Mouse (Mus musculus) kidney, postnatal 0 days (tissue): ENCODE results near the gene Gabarapl1. TPM values are rescaled to one million over a fixed set of nuclear protein-coding genes. Genes with fewer than 3 reads are reported as not detected.

Experiments used
- ATAC-seq: fragments of 200-750 bp; cut with Nextera tagmentation; replicated peaks from 2 replicates; pipeline ENCODE4 v1.8.0; 2017; ENCODE audit warnings: low read depth, moderate number of reproducible peaks, moderate TSS enrichment, moderate library complexity; ENCODE audit not compliant: low FRiP score
- DNase-seq: peaks from one replicate; pipeline ENCODE4 v3.0.0-alpha.2; 2016; ENCODE audit warnings: low spot score
- H3K27ac ChIP-seq: fragments of 300-500 bp; sonication (generic); 2 replicates; pipeline ENCODE4 v1.5.1; 2014; ENCODE audit warnings: mild to moderate bottlenecking
- H3K27me3 ChIP-seq: fragments of 300-500 bp; sonication (generic); 2 replicates; pipeline ENCODE4 v1.6.1; 2014; ENCODE audit warnings: low read length, mixed read lengths; ENCODE audit not compliant: insufficient read depth
- H3K36me3 ChIP-seq: fragments of 300-500 bp; sonication (generic); 2 replicates; pipeline ENCODE4 v1.6.1; 2014; ENCODE audit warnings: low read length, mixed read lengths; ENCODE audit not compliant: insufficient read depth
- H3K4me1 ChIP-seq: fragments of 300-500 bp; sonication (generic); replicated peaks from 2 replicates; pipeline ENCODE4 v1.6.1; 2014; ENCODE audit warnings: antibody characterized with exemption, low read length, mixed read lengths; ENCODE audit not compliant: insufficient read depth
- H3K4me2 ChIP-seq: fragments of 300-500 bp; sonication (generic); 2 replicates; pipeline ENCODE4 v1.6.1; 2014; ENCODE audit warnings: mild to moderate bottlenecking, low read length, moderate library complexity, mixed read lengths
- H3K4me3 ChIP-seq: fragments of 300-500 bp; sonication (generic); replicated peaks from 2 replicates; pipeline ENCODE4 v1.5.1; 2014; ENCODE audit warnings: low read depth, low read length
- H3K9ac ChIP-seq: fragments of 300-500 bp; sonication (generic); 2 replicates; pipeline ENCODE4 v1.6.1; 2014; ENCODE audit warnings: low read depth, low read length
- H3K9me3 ChIP-seq: fragments of 300-500 bp; sonication (generic); replicated peaks from 2 replicates; pipeline ENCODE4 v1.6.1; 2016; ENCODE audit warnings: low read length, inconsistent platforms, mixed read lengths
- CTCF ChIP-seq: IDR thresholded peaks from 2 replicates; pipeline ENCODE4 v1.5.1; 2016; ENCODE audit warnings: antibody characterized with exemption, low read depth, mild to moderate bottlenecking, moderate library complexity
- WGBS: fragments of 180-500 bp; shearing (Covaris S2); extraction: QIAGEN DNeasy Blood & Tissue Kit; methylation state at CpG from one replicate; pipeline ENCODE4 v1.1.7; 2014; 5-methylcytosine and 5-hydroxymethylcytosine counted together
- polyA plus RNA-seq: library from polyadenylated mRNA; unstranded; fragments of >200 nt; fragmentation: Nextera tagmentation; extraction: Ambion mirVana; gene quantifications from 2 replicates; pipeline ENCODE4 v1.2.1, GENCODE M21; 2015

Gabarapl1 gene
- polyA plus RNA-seq, 1 experiment from 2014 or later = 126 TPM

DNA sequence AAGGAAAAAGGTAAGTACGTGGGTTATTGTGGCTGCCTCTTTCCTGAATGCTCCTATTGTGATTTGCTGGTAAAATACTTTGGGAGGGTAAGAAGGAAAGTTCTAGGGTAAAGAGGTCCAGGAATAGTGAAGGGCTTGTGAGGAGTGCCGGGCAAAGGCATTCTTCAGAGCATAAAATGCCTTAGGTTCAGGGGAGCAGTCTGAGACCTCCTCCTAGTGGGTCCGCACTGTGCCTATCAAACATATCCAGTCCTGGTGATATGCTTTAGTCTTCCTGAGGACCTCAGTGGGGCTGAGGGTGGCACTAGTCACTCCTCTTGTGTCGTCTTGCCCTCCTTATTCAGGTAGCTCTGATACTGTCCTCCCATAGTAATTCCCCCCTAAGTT is 26.7 kb downstream of the Gabarapl1 start:
- WGBS = 55% methylated on average over 4 of the region's 4 CpGs
- no peak for ATAC-seq

DNA sequence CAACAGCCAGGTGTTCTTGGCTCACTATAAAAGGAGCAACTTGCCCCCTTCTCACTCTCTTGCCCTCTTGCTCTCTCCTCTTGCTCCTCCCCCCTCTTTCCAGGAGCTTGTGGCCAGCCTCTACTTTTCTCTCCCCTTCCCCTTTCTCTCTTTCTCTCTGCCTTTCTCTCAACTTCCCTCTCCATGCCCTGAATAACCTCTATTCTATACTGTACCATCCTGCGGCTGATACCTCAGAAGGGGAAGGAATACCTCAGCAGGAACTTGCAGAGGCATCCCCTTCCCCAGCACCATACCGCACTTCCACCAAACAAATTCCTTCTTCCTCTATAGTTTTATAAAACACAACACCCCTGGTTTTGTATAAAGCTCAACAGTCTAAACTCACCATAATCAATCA is 32.3 kb downstream of the Gabarapl1 start:
- Histone ChIP-seq H3K4me2 (no peak overlapping the region), H3K4me1 (no peaks in the 10 kb centered on the region), H3K36me3 (no peaks in the 10 kb centered on the region), H3K4me3 (no peak overlapping the region), H3K27me3 (no peaks in the 10 kb centered on the region), H3K27ac (no peak overlapping the region), H3K9me3 (no peaks in the 10 kb centered on the region), H3K9ac (no peak overlapping the region)
- WGBS = 80% methylated on average over 2 of the region's 2 CpGs
- ATAC-seq = no peak
- DNase-seq = no peak
- no peak for TF ChIP-seq CTCF

More for the DNA sequence above, 26.7 kb downstream of the Gabarapl1 start:
- no peaks in the 10 kb centered on the region for H3K36me3 ChIP-seq
- H3K27ac ChIP-seq = no peak overlapping the region
- no peaks in the 10 kb centered on the region for H3K27me3 ChIP-seq
- DNase-seq = no peak
- TF ChIP-seq CTCF = no peak
- H3K9me3 ChIP-seq = no peaks in the 10 kb centered on the region
- H3K4me1 ChIP-seq = no peaks in the 10 kb centered on the region
- H3K4me2 ChIP-seq = no peak overlapping the region
- no peak overlapping the region for H3K4me3 ChIP-seq
- H3K9ac ChIP-seq = no peak overlapping the region

DNA sequence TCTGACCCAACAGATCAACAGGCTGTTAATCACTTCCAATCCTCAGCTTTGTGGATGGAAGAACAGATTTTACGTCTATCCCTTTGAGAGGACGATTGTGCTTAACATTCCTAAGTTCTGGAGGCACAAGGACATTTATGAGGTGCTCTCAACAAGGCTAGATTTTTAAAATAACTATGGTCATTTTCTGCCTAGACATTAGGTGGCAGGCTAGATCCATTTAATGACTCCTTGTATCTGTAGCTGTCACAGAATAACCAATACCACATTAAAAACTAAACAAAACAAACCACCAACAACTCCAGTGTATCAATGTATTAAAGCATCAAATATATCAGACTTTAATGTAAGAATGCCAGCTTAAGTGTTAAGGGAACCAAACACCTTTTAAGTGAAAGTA is 42.4 kb downstream of the Gabarapl1 start:
- Histone ChIP-seq H3K4me2 (no peak overlapping the region), H3K9me3 (no peaks in the 10 kb centered on the region), H3K27ac (no peak overlapping the region), H3K9ac (no peak overlapping the region), H3K4me3 (no peak overlapping the region), H3K4me1 (no peaks in the 10 kb centered on the region), H3K36me3 (no peaks in the 10 kb centered on the region), H3K27me3 (no peaks in the 10 kb centered on the region)
- WGBS = 34% methylated on average over 2 of the region's 2 CpGs
- DNase-seq (peak; percentile 50), ATAC-seq (no peak)
- TF ChIP-seq CTCF = peak; percentile 56

DNA sequence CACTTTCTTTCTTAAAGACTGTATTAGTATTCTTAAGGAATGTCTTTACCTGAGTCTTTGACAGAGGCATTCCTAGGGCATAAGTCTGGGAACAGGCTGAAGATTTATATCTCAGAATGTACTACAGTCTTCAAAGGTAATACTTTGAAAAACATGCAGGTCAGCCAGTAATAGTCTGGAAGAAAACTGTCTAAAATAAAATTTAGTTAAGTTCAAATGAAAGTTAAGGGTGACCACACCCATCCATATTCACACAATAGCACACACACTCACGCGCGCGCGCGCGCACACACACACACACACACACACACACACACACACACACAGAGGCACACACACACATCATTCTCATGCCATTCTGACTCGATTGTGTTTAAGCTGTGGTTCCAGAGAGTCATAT is 44.6 kb downstream of the Gabarapl1 start, which contains the start of gene Klre1:
TSS of gene Klre1 (plus strand) at position 301 of the 400 bp plus-strand sequence.
- no peak for TF ChIP-seq CTCF
- ATAC-seq = no peak
- no peaks in the 10 kb centered on the region for H3K9me3 ChIP-seq
- H3K9ac ChIP-seq = no peak within 1 kb of the TSS
- WGBS = 88% methylated on average over 8 of the region's 8 CpGs
- H3K36me3 ChIP-seq = no peaks in the 10 kb centered on the region
- no peaks in the 10 kb centered on the region for H3K27me3 ChIP-seq
- no peak within 1 kb of the TSS for H3K4me2 ChIP-seq
- H3K4me3 ChIP-seq = no peak within 1 kb of the TSS
- DNase-seq = no peak
- no peaks in the 10 kb centered on the region for H3K4me1 ChIP-seq
- H3K27ac ChIP-seq = no peak within 1 kb of the TSS

DNA sequence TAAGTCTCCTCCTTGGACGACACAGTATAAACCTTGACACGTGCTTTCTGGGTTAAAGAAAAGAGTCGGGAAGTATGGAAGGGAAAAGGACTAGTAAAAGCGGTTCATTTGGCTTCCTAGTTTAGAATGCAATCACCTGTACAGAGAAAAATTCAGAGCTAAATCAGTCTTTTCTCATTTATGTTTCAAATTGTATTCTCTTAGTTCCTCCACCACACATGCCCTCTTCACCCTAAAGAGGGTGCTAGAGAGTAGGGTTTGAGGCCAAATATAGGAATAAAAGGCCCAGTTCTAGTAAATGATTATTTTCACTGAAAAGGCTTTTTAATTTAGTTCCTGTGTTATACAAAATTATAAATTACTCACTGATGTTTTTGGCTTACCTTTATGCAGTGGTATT is 48.3 kb downstream of the Gabarapl1 start:
- Histone ChIP-seq H3K9ac (no peak overlapping the region), H3K9me3 (no peaks in the 10 kb centered on the region), H3K27me3 (no peaks in the 10 kb centered on the region), H3K4me1 (no peaks in the 10 kb centered on the region), H3K4me2 (no peak overlapping the region), H3K27ac (no peak overlapping the region), H3K4me3 (no peak overlapping the region), H3K36me3 (no peaks in the 10 kb centered on the region)
- peak; percentile 49 for DNase-seq
- TF ChIP-seq CTCF = peak; percentile 69
- ATAC-seq = no peak
- 66% methylated on average over 4 of the region's 4 CpGs for WGBS

DNA sequence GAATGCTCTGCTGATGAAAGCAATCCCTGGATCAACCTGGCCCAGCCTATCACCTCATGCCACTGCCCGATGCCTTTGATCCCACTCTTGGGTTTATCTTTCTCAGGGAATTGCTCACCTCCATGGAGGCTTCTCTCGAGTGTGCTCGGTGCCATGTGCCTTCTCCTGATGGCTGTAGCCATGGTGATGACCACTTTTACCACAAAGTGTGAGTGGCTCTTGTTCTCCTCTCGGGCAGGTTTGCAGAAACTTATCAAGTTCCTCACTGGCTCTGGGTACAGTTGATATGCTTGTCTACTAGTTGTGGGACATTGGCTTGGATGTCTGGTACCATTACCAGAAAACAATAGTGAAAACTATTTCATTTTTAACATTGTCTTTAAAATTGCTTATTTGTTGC is 48.9 kb downstream of the Gabarapl1 start:
- Histone ChIP-seq H3K4me3 (no peak overlapping the region), H3K27me3 (no peaks in the 10 kb centered on the region), H3K27ac (no peak overlapping the region), H3K4me2 (no peak overlapping the region), H3K9me3 (no peaks in the 10 kb centered on the region), H3K36me3 (no peaks in the 10 kb centered on the region), H3K9ac (no peak overlapping the region), H3K4me1 (no peaks in the 10 kb centered on the region)
- TF ChIP-seq CTCF = no peak
- no peak for ATAC-seq
- WGBS = 74% methylated on average over 4 of the region's 4 CpGs
- no peak for DNase-seq

DNA sequence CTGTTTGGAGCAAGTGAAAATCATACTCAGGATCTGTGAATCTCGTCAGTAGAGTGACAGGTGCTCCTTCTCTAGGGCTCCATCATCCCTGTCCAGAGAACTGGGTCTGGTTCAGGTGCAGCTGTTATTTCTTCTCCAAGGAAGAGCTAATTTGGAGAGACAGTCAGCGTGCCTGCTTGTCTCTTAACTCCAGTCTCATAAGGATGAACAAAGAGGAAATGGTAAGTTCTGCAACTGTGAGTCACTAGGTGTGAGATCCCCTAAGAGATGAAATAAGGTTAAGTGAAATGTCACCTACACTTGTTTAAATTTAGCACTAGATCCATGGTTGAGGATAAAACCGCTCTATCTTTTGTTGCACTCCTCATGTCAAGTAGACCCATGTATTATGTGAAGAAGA is 50.1 kb downstream of the Gabarapl1 start:
- Histone ChIP-seq H3K4me1 (no peaks in the 10 kb centered on the region), H3K36me3 (no peaks in the 10 kb centered on the region), H3K4me2 (no peak overlapping the region), H3K9ac (no peak overlapping the region), H3K9me3 (no peaks in the 10 kb centered on the region), H3K4me3 (no peak overlapping the region), H3K27me3 (no peaks in the 10 kb centered on the region), H3K27ac (no peak overlapping the region)
- TF ChIP-seq CTCF = no peak
- 68% methylated on average over 3 of the region's 3 CpGs for WGBS
- DNase-seq = no peak
- no peak for ATAC-seq
